Mouse (Mus musculus) kidney, postnatal 0 days (tissue): ENCODE measurements around the gene Pam. TPM values are rescaled to one million over a fixed set of nuclear protein-coding genes. Genes with fewer than 3 reads are reported as not detected.

Experiments used
- ATAC-seq: fragments of 200-750 bp; cut with Nextera tagmentation; replicated peaks from 2 replicates; pipeline ENCODE4 v1.8.0; 2017; ENCODE audit warnings: low read depth, moderate number of reproducible peaks, moderate TSS enrichment, moderate library complexity; ENCODE audit not compliant: low FRiP score
- DNase-seq: peaks from one replicate; pipeline ENCODE4 v3.0.0-alpha.2; 2016; ENCODE audit warnings: low spot score
- H3K27ac ChIP-seq: fragments of 300-500 bp; sonication (generic); 2 replicates; pipeline ENCODE4 v1.5.1; 2014; ENCODE audit warnings: mild to moderate bottlenecking
- H3K27me3 ChIP-seq: fragments of 300-500 bp; sonication (generic); 2 replicates; pipeline ENCODE4 v1.6.1; 2014; ENCODE audit warnings: low read length, mixed read lengths; ENCODE audit not compliant: insufficient read depth
- H3K36me3 ChIP-seq: fragments of 300-500 bp; sonication (generic); 2 replicates; pipeline ENCODE4 v1.6.1; 2014; ENCODE audit warnings: low read length, mixed read lengths; ENCODE audit not compliant: insufficient read depth
- H3K4me1 ChIP-seq: fragments of 300-500 bp; sonication (generic); replicated peaks from 2 replicates; pipeline ENCODE4 v1.6.1; 2014; ENCODE audit warnings: antibody characterized with exemption, low read length, mixed read lengths; ENCODE audit not compliant: insufficient read depth
- H3K4me2 ChIP-seq: fragments of 300-500 bp; sonication (generic); 2 replicates; pipeline ENCODE4 v1.6.1; 2014; ENCODE audit warnings: mild to moderate bottlenecking, low read length, moderate library complexity, mixed read lengths
- H3K4me3 ChIP-seq: fragments of 300-500 bp; sonication (generic); replicated peaks from 2 replicates; pipeline ENCODE4 v1.5.1; 2014; ENCODE audit warnings: low read depth, low read length
- H3K9ac ChIP-seq: fragments of 300-500 bp; sonication (generic); 2 replicates; pipeline ENCODE4 v1.6.1; 2014; ENCODE audit warnings: low read depth, low read length
- H3K9me3 ChIP-seq: fragments of 300-500 bp; sonication (generic); replicated peaks from 2 replicates; pipeline ENCODE4 v1.6.1; 2016; ENCODE audit warnings: low read length, inconsistent platforms, mixed read lengths
- CTCF ChIP-seq: IDR thresholded peaks from 2 replicates; pipeline ENCODE4 v1.5.1; 2016; ENCODE audit warnings: antibody characterized with exemption, low read depth, mild to moderate bottlenecking, moderate library complexity
- WGBS: fragments of 180-500 bp; shearing (Covaris S2); extraction: QIAGEN DNeasy Blood & Tissue Kit; methylation state at CpG from one replicate; pipeline ENCODE4 v1.1.7; 2014; 5-methylcytosine and 5-hydroxymethylcytosine counted together
- polyA plus RNA-seq: library from polyadenylated mRNA; unstranded; fragments of >200 nt; fragmentation: Nextera tagmentation; extraction: Ambion mirVana; gene quantifications from 2 replicates; pipeline ENCODE4 v1.2.1, GENCODE M21; 2015

Gene Pam
- polyA plus RNA-seq, 1 experiment from 2014 or later, result 67.6 TPM

GRCm38 (mm10) chr1:98072045-98072444, 23.4 kb downstream of the Pam start:
- Histone ChIP-seq H3K36me3 (no peaks in the 10 kb centered on the region), H3K4me1 (0 out of 2 replicates have a peak, but pooled peaks cover 3% of the 10 kb centered on the region), H3K27me3 (no peaks in the 10 kb centered on the region), H3K27ac (no peak overlapping the region), H3K4me3 (no peak overlapping the region), H3K9ac (no peak overlapping the region), H3K9me3 (no peaks in the 10 kb centered on the region), H3K4me2 (no peak overlapping the region)
- ATAC-seq (no peak; the same call in 1 of the 2 replicates), DNase-seq (peak; percentile 46)
- 67% methylated on average over 6 of the region's 6 CpGs for WGBS
- peak; percentile 61 for TF ChIP-seq CTCF

DNA sequence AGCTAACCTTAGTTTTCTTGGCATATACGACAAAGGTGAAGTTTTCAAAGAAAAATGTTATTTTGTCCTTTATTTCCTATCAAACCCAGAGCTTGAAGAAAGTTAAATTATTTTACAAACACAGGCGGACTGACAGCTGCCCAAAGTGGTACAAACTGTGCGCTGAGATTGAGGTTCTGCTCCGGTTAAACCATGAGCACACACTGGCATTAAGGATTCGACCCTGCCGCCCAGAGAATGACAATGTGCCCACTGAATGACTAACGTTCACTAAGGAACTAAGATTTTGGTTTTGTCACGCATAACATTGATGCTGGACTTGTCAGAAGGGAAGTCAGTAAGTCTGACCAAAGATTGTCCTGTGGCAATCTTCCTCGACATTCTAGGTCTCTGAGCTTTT, 24.0 kb downstream of the Pam start:
- Histone ChIP-seq H3K27me3 (no peaks in the 10 kb centered on the region), H3K9me3 (no peaks in the 10 kb centered on the region), H3K4me2 (no peak overlapping the region), H3K27ac (no peak overlapping the region), H3K4me1 (0 out of 2 replicates have a peak, but pooled peaks cover 3% of the 10 kb centered on the region), H3K36me3 (no peaks in the 10 kb centered on the region), H3K4me3 (no peak overlapping the region), H3K9ac (no peak overlapping the region)
- no peak for DNase-seq
- 82% methylated on average over 9 of the region's 9 CpGs for WGBS
- TF ChIP-seq CTCF, result no peak
- ATAC-seq, result no peak

- no peak for TF ChIP-seq CTCF
- Histone ChIP-seq H3K4me3 (no peak overlapping the region), H3K4me2 (no peak overlapping the region), H3K27ac (no peak overlapping the region), H3K27me3 (no peaks in the 10 kb centered on the region), H3K4me1 (0 out of 2 replicates have a peak, but pooled peaks cover 3% of the 10 kb centered on the region), H3K36me3 (no peaks in the 10 kb centered on the region), H3K9ac (no peak overlapping the region), H3K9me3 (no peaks in the 10 kb centered on the region)
- WGBS, result 75% methylated on average over 5 of the region's 5 CpGs
- DNase-seq (no peak), ATAC-seq (no peak)
These were observed 24.6 kb downstream of the Pam start for GRCm38 (mm10) chr1:98070743-98071325.

DNA sequence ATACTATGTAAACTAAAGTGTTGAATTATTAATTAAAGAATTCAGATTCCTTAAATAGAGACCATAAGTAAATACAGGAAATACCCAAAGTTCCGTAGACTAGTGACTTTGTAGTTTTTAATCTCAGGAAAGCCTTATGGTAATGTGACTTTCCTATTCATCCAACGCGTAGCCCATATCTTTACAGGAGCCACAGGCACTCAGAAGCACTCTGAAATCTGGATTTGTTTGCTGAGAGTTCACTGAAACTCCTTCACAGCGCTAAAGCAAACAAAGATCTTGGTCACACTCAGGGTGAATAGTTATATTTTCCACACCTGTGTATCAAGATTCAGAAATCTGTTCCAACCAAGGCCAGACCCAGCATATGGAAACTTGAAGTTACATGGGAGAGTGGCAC, 27.3 kb downstream of the Pam start:
- no peak overlapping the region for H3K27ac ChIP-seq
- WGBS, result 94% methylated on average over 4 of the region's 4 CpGs
- TF ChIP-seq CTCF, result no peak
- H3K9me3 ChIP-seq, result no peaks in the 10 kb centered on the region
- no peak for DNase-seq
- H3K27me3 ChIP-seq, result no peaks in the 10 kb centered on the region
- 0 out of 2 replicates have a peak, but pooled peaks cover 1% of the 10 kb centered on the region for H3K4me1 ChIP-seq
- no peak for ATAC-seq
- no peak overlapping the region for H3K4me2 ChIP-seq
- H3K9ac ChIP-seq, result no peak overlapping the region
- H3K36me3 ChIP-seq, result no peaks in the 10 kb centered on the region
- H3K4me3 ChIP-seq, result no peak overlapping the region

DNA sequence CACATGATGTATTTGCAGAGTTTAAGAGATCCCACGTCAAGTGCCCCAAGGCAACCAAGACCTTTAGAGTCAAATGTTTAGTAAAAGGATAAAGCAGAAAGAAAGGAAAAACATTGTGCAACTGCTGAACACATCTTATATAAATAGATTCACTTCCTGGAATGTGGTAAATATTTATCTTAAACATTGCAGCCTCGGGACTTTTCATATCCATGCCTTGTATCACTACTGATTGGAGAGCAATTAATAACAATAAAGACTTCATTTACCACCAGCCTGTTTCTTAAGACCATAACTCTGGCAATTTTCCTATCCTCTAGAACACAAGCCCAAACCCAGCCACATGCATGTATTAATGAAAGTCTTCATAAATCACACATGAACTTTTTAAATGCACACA, 33.4 kb downstream of the Pam start:
- Histone ChIP-seq H3K36me3 (no peaks in the 10 kb centered on the region), H3K4me1 (0 out of 2 replicates have a peak, but pooled peaks cover 4% of the 10 kb centered on the region), H3K4me2 (no peak overlapping the region), H3K27ac (no peak overlapping the region), H3K9me3 (no peaks in the 10 kb centered on the region), H3K4me3 (no peak overlapping the region), H3K9ac (no peak overlapping the region), H3K27me3 (no peaks in the 10 kb centered on the region)
- TF ChIP-seq CTCF, result no peak
- ATAC-seq (no peak), DNase-seq (no peak)
- 34% methylated on average over 2 of the region's 2 CpGs for WGBS

DNA sequence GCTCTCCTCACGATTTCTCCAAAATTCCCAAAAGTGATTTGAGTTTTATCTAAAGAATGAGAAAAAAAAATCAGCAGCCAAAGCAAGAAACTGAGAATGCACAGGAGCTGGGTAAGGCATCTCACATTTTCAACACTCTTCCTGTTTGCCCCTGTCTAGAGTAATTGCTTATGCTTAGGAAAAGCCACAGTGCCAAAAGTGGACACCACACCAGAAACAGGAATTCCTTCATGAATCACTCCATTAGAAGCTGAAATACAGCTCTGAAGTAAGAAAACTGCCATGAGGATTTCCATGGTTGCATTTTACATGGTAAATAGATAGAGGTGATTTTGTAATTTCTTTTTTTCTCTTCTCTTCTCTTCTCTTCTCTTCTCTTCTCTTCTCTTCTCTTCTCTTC, 36.0 kb downstream of the Pam start:
- Histone ChIP-seq H3K4me1 (0 out of 2 replicates have a peak, but pooled peaks cover 4% of the 10 kb centered on the region), H3K9me3 (no peaks in the 10 kb centered on the region), H3K9ac (no peak overlapping the region), H3K36me3 (no peaks in the 10 kb centered on the region), H3K27ac (no peak overlapping the region), H3K4me3 (no peak overlapping the region), H3K4me2 (no peak overlapping the region), H3K27me3 (no peaks in the 10 kb centered on the region)
- DNase-seq (peak; percentile 11), ATAC-seq (no peak)
- 62% methylated on average over 1 of the region's 1 CpGs for WGBS
- no peak for TF ChIP-seq CTCF
